Mouse (Mus musculus): Measurements from ENCODE around the gene Gm3636. TPM values are rescaled to one million over a fixed set of nuclear protein-coding genes. Genes with fewer than 3 reads are reported as not detected.
"Not testable (repeated sequence)": the region's sequence is repeated elsewhere in the genome, so short reads cannot be mapped to it uniquely, and the experiment has no call there.

Gm3636 gene
- 10 to 100 TPM; 18.9 to 21.6 TPM for polyA plus RNA-seq (2017; shearing (Covaris generic))

DNA sequence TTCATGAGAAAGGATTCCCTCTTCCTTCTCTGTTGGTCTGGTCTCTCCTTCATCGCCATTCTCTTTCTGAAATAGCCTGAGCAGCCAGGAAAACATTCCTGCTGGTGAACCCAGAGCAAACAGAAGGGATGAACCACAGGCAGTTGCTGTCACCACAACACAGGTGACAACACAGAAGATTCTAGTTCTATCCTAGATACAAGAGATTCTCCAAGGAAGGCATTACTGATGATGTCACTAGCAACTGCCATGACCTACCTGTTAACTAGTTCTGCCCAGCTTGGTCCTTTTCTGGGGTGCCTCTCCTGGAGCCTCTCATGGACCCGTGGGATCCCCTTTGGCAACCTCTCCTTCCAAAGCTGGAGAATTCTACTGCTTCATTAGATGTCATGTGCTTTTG lies at the start of gene Gm3636:
Gm3636 (minus strand) TSS at position 101 of the 400 bp plus-strand sequence.
- not testable (repeated sequence) for ATAC-seq

DNA sequence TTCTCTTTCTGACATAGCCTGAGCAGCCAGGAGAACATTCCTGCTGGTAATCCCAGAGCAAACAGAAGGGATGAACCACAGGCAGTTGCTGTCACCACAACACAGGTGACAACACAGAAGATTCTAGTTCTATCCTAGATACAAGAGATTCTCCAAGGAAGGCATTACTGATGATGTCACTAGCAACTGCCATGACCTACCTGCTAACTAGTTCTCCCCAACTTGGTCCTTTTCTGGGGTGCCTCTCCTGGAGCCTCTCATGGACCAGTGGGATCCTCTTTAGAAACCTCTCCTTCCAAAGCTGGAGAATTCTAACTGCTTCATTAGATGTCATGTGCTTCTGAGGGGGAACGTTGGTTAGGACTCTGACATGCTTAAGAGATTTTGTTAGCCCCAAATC lies 32.2 kb upstream of the Gm3636 start, which contains the start of gene Gm8362:
Gm8362 (minus strand) TSS at position 101 of the 400 bp plus-strand sequence.
- ATAC-seq, result not testable (repeated sequence)

DNA sequence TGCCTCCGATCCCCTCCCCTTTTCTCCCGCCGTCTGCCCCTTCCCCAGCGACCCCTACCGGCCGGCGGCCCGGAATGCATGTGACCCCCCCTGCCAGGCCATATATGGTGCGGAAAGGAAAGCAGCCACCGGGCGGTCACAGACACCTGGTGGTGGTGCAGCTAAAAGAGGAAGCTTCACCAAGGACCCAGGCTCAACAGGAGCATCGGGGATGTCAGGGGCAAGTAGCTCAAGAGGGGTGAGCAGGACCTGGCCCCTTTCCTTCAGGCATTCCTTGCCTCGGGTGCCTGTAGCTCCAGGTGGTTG lies 15.1 kb upstream of the Gm3636 start:
- not testable (repeated sequence) for ATAC-seq

DNA sequence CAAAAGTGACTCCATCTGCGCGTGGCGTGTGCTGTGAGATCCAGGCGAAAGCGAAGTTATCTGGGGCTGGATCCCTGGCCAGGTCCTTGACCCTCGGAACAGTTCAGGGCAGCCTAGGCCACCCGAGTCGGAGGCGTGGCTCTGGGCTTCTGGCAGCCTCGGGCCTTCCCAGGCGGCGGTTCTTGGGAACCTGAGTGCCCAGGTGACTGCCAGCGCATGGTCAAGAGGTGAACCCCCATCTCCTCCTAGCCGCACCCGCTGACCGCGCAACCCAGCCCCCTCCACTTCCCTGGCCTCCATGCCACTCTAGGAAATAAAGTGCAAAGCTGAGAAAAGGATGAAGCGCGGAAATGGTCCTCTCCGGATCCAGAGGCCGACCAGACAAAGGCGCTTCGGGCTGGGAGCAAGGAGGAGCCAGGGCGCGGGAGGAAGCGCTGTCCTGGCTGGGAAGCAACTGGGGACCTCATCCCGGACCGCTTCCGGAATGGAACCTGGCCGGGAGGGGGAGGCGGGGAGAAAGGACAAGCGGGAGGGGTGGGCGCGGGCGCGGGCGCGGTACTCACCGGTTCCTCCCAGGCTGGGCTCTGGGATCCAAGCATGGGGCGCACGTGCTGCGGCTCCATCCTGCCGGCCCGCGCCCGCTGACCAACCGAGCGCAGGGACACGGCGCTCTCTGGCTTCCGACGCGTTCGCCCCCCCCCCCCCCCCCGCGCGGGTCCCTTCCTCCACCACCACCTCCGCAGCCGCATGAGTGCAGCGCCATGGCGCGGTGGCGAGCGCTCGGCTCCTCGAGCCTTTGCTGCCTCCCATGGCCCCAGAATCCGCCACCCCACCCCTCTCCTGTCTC lies 14.5 kb upstream of the Gm3636 start:
- not testable (repeated sequence) for ATAC-seq

DNA sequence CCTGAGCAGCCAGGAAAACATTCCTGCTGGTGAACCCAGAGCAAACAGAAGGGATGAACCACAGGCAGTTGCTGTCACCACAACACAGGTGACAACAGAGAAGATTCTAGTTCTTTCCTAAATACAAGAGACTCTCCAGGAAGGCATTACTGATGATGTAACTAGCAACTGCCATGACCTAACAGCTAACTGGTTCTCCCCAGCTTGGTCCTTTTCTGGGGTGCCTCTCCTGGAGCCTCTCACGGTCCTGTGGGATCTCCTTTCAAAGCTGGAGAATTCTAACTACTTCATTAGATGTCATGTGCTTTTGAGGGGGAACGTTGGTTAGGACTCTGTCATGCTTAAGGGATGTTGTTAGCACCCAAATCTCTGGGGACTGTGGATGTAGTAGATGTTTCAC lies 22.0 kb downstream of the Gm3636 start, which contains the start of gene Gm8050:
Gm8050 (minus strand) TSS at position 101 of the 400 bp plus-strand sequence.
- ATAC-seq, result not testable (repeated sequence)

Other genes starting within 250 kb of the Gm3636 start
- not detected for gene Gm8356, start 205.0 kb downstream of the Gm3636 start, polyA plus RNA-seq (2017; shearing (Covaris generic))
- gene Gm3629, start 151.7 kb downstream of the Gm3636 start, polyA plus RNA-seq (2017; shearing (Covaris generic)), result 1 to 10 TPM in 1 of 2 experiments, not detected in 1; 1.7 TPM
- not detected for gene Gm3460, start 119.9 kb downstream of the Gm3636 start, polyA plus RNA-seq (2017; shearing (Covaris generic))
- not detected for gene Gm10251, start 58.2 kb downstream of the Gm3636 start, polyA plus RNA-seq (2017; shearing (Covaris generic))
- gene Gm8050, start 22.1 kb downstream of the Gm3636 start, polyA plus RNA-seq (2017; shearing (Covaris generic)), result not detected
- gene Gm8362, start 32.1 kb upstream of the Gm3636 start, polyA plus RNA-seq (2017; shearing (Covaris generic)), result under 1 TPM in 1 of 2 experiments, not detected in 1; 0.37 TPM
- gene Gm3642, start 98.0 kb upstream of the Gm3636 start, polyA plus RNA-seq (2017; shearing (Covaris generic)), result not detected
- gene Gm3667, start 147.6 kb upstream of the Gm3636 start, polyA plus RNA-seq (2017; shearing (Covaris generic)), result 10 to 100 TPM in 1 of 2 experiments, 1 to 10 TPM in 1; 9.2 to 13.1 TPM
- gene Gm6356, start 231.5 kb upstream of the Gm3636 start, polyA plus RNA-seq (2017; shearing (Covaris generic)), result not detected

Data from CD4-positive, CD25-positive, alpha-beta regulatory T cell, adult 4 months (primary cell).